Mouse (Mus musculus) forebrain, embryonic 11.5 days (tissue): Measurements from ENCODE around the gene Maml2. TPM values are rescaled to one million over a fixed set of nuclear protein-coding genes. Genes with fewer than 3 reads are reported as not detected.

Experiments used
- ATAC-seq: fragments of 200-750 bp; cut with Nextera tagmentation; replicated peaks from 2 replicates; pipeline ENCODE4 v1.8.0; 2017; ENCODE audit warnings: moderate TSS enrichment; ENCODE audit not compliant: low FRiP score
- DNase-seq: peaks from one replicate; pipeline ENCODE4 v3.0.0-alpha.2; 2017; ENCODE audit warnings: low spot score
- H3K27ac ChIP-seq: fragments of 300-500 bp; sonication (generic); 2 replicates; pipeline ENCODE4 v1.5.1; 2014; ENCODE audit warnings: low read depth, low read length
- H3K27me3 ChIP-seq: fragments of 300-500 bp; sonication (generic); 2 replicates; pipeline ENCODE4 v1.6.1; 2014; ENCODE audit warnings: mild to moderate bottlenecking, low read length, mixed read lengths; ENCODE audit not compliant: control insufficient read depth, insufficient read depth
- H3K36me3 ChIP-seq: fragments of 300-500 bp; sonication (generic); 2 replicates; pipeline ENCODE4 v1.6.1; 2014; ENCODE audit warnings: mild to moderate bottlenecking, low read length, moderate library complexity, mixed read lengths; ENCODE audit not compliant: control insufficient read depth, insufficient read depth
- H3K4me1 ChIP-seq: fragments of 300-500 bp; sonication (generic); replicated peaks from 2 replicates; pipeline ENCODE4 v1.6.1; 2014; ENCODE audit warnings: low read length, mixed read lengths; ENCODE audit not compliant: control insufficient read depth, insufficient read depth
- H3K4me2 ChIP-seq: fragments of 300-500 bp; sonication (generic); 2 replicates; pipeline ENCODE4 v1.6.1; 2014; ENCODE audit warnings: low read depth, mild to moderate bottlenecking, low read length, moderate library complexity, mixed read lengths; ENCODE audit not compliant: severe bottlenecking
- H3K4me3 ChIP-seq: fragments of 300-500 bp; sonication (generic); 2 replicates; pipeline ENCODE4 v1.5.1; 2014; ENCODE audit warnings: low read depth, low read length
- H3K9ac ChIP-seq: fragments of 300-500 bp; sonication (generic); 2 replicates; pipeline ENCODE4 v1.6.1; 2014; ENCODE audit warnings: low read length
- H3K9me3 ChIP-seq: fragments of 300-500 bp; sonication (generic); 2 replicates; pipeline ENCODE4 v1.6.1; 2016; ENCODE audit warnings: low read length, mixed read lengths; ENCODE audit not compliant: control insufficient read depth
- WGBS: fragments of 180-500 bp; shearing (Covaris S2); extraction: QIAGEN DNeasy Blood & Tissue Kit; methylation state at CpG from one replicate; pipeline ENCODE4 v1.1.7; 2014; 5-methylcytosine and 5-hydroxymethylcytosine counted together
- polyA plus RNA-seq: library from polyadenylated mRNA; unstranded; fragments of >200 nt; fragmentation: Nextera tagmentation; extraction: Ambion mirVana; gene quantifications from 2 replicates; pipeline ENCODE4 v1.2.1, GENCODE M21; 2014

The Maml2 gene
- polyA plus RNA-seq, 1 experiment from 2014 or later, result 9.8 TPM

DNA sequence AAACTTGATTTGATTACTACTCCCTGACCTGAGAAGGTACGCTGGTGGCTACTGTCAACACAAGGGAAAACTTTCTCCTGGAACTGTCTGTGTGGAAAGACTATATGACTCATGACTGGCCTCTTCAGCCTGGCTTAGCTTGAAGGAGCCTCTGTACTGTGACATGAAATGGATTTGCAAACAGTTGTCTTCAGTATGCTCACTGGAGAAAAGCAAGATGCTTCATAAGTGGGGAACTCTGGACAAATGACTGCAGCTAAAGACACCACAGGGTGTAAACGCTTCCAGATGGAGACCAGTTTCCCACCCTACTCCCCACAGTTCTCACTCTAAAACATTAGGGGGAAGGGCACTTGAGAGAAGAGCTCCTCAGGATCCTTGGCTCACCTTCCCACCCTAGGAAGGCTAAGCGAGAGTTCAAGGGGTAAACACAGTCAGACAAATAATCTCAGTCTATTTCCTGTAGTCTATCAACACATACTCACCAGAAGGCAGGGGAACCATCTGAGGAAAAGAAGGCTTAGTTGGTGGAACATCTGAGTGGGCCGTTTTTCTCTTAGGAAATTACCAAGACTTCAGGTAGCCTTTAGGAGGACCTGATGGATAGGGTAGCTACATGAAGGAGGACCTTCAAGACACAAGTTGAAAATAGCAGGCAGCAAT, 167.7 kb downstream of the Maml2 start:
- WGBS, result 80% methylated on average over 4 of the region's 4 CpGs
- Histone ChIP-seq H3K27ac (no peak overlapping the region), H3K9ac (no peak overlapping the region)

DNA sequence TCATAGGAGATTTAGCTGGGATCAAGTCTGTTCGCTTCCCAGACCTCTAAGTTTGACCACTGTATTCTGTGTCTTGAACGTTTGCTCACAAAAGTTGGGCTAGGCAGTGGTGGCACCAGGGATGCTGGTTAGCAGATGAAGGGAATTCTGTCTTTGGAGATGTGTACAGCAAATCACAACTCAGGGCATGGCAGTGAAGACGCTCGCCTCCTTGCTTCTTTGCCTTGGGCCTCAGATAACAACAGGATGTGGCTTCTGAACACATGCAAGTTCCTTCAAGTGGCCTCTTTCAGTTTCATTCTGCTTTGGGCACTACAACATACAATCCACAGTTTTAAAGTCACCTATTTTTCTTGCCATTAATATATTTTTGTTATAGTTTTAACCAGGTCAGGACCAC, 168.6 kb downstream of the Maml2 start:
- no peak overlapping the region for H3K9ac ChIP-seq
- no peaks in the 10 kb centered on the region for H3K9me3 ChIP-seq
- 89% methylated on average over 4 of the region's 4 CpGs for WGBS
- no peaks in the 10 kb centered on the region for H3K36me3 ChIP-seq
- no peak overlapping the region for H3K27ac ChIP-seq
- no peak overlapping the region for H3K4me2 ChIP-seq
- no peaks in the 10 kb centered on the region for H3K27me3 ChIP-seq
- ATAC-seq (no peak), DNase-seq (no peak)
- peaks cover 4% of the 10 kb centered on the region; the same call in 1 of the 2 replicates for H3K4me1 ChIP-seq
- no peak overlapping the region for H3K4me3 ChIP-seq

More for the DNA sequence above, 167.7 kb downstream of the Maml2 start:
- Histone ChIP-seq H3K36me3 (no peaks in the 10 kb centered on the region), H3K4me2 (no peak overlapping the region), H3K27me3 (no peaks in the 10 kb centered on the region), H3K9me3 (no peaks in the 10 kb centered on the region), H3K4me1 (peaks cover 4% of the 10 kb centered on the region; the same call in 1 of the 2 replicates), H3K4me3 (no peak overlapping the region)
- DNase-seq, result no peak
- ATAC-seq, result no peak

DNA sequence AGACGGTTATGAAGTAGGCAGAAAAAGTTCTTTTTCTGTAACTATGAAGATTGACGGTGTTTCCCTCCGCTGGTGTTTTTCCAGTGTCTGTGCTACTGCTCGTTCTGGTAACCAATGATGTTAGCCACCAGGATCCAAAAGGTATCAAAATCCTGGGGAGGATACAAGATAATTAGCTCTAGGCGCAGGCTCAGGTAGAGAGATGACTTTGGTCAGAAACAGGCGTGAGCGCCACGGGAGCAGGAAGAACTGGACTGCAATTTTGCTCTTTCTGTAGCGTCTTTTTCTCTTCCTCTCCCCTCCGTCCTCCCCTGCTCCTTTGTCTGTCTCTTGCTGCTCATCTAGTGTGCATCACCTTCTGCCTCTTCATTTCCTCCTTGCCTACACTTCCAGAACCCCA, 169.1 kb downstream of the Maml2 start:
- DNase-seq (no peak), ATAC-seq (no peak)
- WGBS, result 89% methylated on average over 10 of the region's 10 CpGs
- H3K27ac ChIP-seq, result no peak overlapping the region
- peaks cover 4% of the 10 kb centered on the region; the same call in 1 of the 2 replicates for H3K4me1 ChIP-seq
- H3K4me2 ChIP-seq, result no peak overlapping the region
- H3K9ac ChIP-seq, result no peak overlapping the region
- H3K4me3 ChIP-seq, result no peak overlapping the region
- no peaks in the 10 kb centered on the region for H3K27me3 ChIP-seq
- H3K9me3 ChIP-seq, result no peaks in the 10 kb centered on the region
- no peaks in the 10 kb centered on the region for H3K36me3 ChIP-seq

DNA sequence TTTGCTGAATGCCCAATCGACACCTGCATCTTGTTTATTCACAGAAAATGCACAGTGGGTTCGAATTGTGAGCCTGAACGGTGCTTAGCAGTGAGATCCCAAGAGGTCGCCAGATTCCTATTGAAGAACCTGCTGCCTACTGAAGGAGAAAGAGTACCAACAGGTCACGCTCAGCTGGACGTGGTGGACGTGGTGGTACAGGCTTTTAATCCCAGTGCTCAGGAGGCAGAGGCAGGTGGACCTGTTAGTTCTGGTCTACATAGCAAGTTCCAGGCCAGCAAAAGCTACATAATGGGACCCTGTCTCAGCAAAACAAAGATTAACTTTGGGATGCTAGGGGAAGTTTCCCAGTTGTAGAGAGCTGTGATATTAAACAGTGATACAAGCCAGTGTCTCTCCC, 170.0 kb downstream of the Maml2 start:
- Histone ChIP-seq H3K27me3 (no peaks in the 10 kb centered on the region), H3K36me3 (no peaks in the 10 kb centered on the region), H3K4me2 (no peak overlapping the region), H3K4me1 (peaks cover 4% of the 10 kb centered on the region; the same call in 1 of the 2 replicates), H3K9me3 (no peaks in the 10 kb centered on the region), H3K27ac (no peak overlapping the region), H3K4me3 (no peak overlapping the region), H3K9ac (no peak overlapping the region)
- ATAC-seq (no peak), DNase-seq (no peak)
- WGBS, result 72% methylated on average over 7 of the region's 7 CpGs

DNA sequence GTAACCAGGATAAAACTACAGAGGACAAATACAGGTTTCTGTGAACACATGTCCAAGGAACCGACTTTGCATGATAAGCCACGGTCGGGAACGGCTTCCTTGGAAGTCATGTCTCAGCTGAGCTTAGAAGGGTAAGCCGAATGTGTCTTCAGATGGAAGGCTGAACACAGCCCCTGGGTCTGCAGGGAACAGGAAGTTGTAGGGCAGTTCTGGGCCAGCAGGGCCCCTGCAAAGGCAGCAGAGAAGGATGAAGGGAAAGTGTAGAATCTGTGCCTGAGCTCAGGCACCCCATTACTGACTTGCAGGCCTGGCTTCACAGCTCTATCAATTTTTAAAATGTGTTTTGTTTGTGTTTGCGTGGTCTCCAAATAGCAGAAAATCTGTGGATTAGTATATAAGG, 171.0 kb downstream of the Maml2 start:
- H3K4me3 ChIP-seq, result no peak overlapping the region
- no peak overlapping the region for H3K4me2 ChIP-seq
- H3K27ac ChIP-seq, result no peak overlapping the region
- H3K9me3 ChIP-seq, result no peaks in the 10 kb centered on the region
- peaks cover 4% of the 10 kb centered on the region; the same call in 1 of the 2 replicates for H3K4me1 ChIP-seq
- ATAC-seq (no peak), DNase-seq (no peak)
- H3K36me3 ChIP-seq, result no peaks in the 10 kb centered on the region
- no peaks in the 10 kb centered on the region for H3K27me3 ChIP-seq
- H3K9ac ChIP-seq, result no peak overlapping the region
- WGBS, result 91% methylated on average over 6 of the region's 6 CpGs

GRCm38 (mm10) chr9:13470013-13470412, 172.3 kb downstream of the Maml2 start:
- H3K27me3 ChIP-seq, result no peaks in the 10 kb centered on the region
- 55% methylated on average over 7 of the region's 7 CpGs for WGBS
- ATAC-seq (no peak), DNase-seq (no peak)
- H3K4me1 ChIP-seq, result peaks cover 4% of the 10 kb centered on the region; the same call in 1 of the 2 replicates
- no peaks in the 10 kb centered on the region for H3K9me3 ChIP-seq
- H3K36me3 ChIP-seq, result no peaks in the 10 kb centered on the region
- no peak overlapping the region for H3K9ac ChIP-seq
- H3K4me2 ChIP-seq, result no peak overlapping the region
- no peak overlapping the region for H3K27ac ChIP-seq
- H3K4me3 ChIP-seq, result no peak overlapping the region

DNA sequence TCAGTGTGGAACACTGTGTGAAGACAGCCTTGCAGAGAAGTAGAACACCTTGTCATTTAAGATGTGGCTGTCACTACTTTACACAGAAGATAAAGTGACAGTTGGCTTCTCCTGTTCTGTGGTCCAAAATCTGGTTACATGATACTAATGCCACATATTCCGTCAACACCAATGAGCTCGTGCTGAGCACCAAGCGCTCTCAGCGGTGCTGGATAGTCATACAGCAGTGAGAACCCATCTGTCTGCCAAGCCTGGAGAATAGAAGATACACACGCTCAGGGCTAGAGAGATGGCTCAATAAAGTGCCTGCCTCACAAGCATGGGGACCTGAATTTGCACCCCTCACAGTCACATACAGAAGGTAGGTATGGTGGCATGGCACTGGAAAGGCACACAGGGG, 177.2 kb downstream of the Maml2 start:
- H3K9me3 ChIP-seq, result no peaks in the 10 kb centered on the region
- DNase-seq, result no peak
- no peaks in the 10 kb centered on the region for H3K36me3 ChIP-seq
- H3K9ac ChIP-seq, result no peak overlapping the region
- H3K27me3 ChIP-seq, result no peaks in the 10 kb centered on the region
- no peak overlapping the region for H3K27ac ChIP-seq
- WGBS, result 96% methylated on average over 5 of the region's 5 CpGs
- H3K4me3 ChIP-seq, result no peak overlapping the region
- no peak for ATAC-seq
- no peak overlapping the region for H3K4me2 ChIP-seq
- peaks cover 5% of the 10 kb centered on the region; the same call in 1 of the 2 replicates for H3K4me1 ChIP-seq

- ATAC-seq (peak; percentile 53), DNase-seq (no peak)
Measured at GRCm38 (mm10) chr9:13479275-13479674, 181.5 kb downstream of the Maml2 start.

More at GRCm38 (mm10) chr9:13479275-13479674, 181.5 kb downstream of the Maml2 start:
- Histone ChIP-seq H3K4me2 (no peak overlapping the region), H3K9me3 (no peaks in the 10 kb centered on the region), H3K27me3 (no peaks in the 10 kb centered on the region), H3K4me3 (no peak overlapping the region), H3K4me1 (peaks cover 10% of the 10 kb centered on the region), H3K36me3 (no peaks in the 10 kb centered on the region), H3K27ac (peak overlapping the region; percentile 32; the same call in 1 of the 2 replicates), H3K9ac (no peak overlapping the region)
- 15% methylated on average over 4 of the region's 4 CpGs for WGBS
